Mouse (Mus musculus) heart, postnatal 36 days (tissue): ENCODE measurements around the gene Mrpl34. TPM values are rescaled to one million over a fixed set of nuclear protein-coding genes. Genes with fewer than 3 reads are reported as not detected.

ENCODE experiments used
- total RNA-seq, 2 experiments: library from RNA; stranded (reverse); gene quantifications; 2 replicates each; pipeline ENCODE4 v1.2.3; 2021

Mrpl34 gene
- total RNA-seq, 2 experiments from 2014 or later: 117 to 129 TPM

Other genes starting within 250 kb of the Mrpl34 start
- gene Myo9b, start 192.2 kb upstream of the Mrpl34 start, total RNA-seq: 10 to 100 TPM; 24.1 to 28.2 TPM
- 10 to 100 TPM; 27.4 to 29.9 TPM for gene Haus8, start 192.0 kb upstream of the Mrpl34 start, total RNA-seq
- gene Use1, start 98.1 kb upstream of the Mrpl34 start, total RNA-seq: 100 to 1,000 TPM; 148 to 149 TPM
- gene Ocel1, start 93.7 kb upstream of the Mrpl34 start, total RNA-seq: 10 to 100 TPM; 11.1 to 14.9 TPM
- gene Nr2f6, start 83.0 kb upstream of the Mrpl34 start, total RNA-seq: 10 to 100 TPM; 47.6 to 53.6 TPM
- gene Ushbp1, start 69.2 kb upstream of the Mrpl34 start, total RNA-seq: 10 to 100 TPM; 28.0 to 30.4 TPM
- gene Babam1, start 68.1 kb upstream of the Mrpl34 start, total RNA-seq: 10 to 100 TPM; 61.2 to 67.1 TPM
- gene Ankle1, start 58.9 kb upstream of the Mrpl34 start, total RNA-seq: under 1 TPM; 0.19 to 0.39 TPM
- gene Abhd8, start 1.3 kb upstream of the Mrpl34 start, total RNA-seq: 10 to 100 TPM; 26.2 to 29.9 TPM
- 10 to 100 TPM; 32.1 to 32.3 TPM for gene Dda1, start 4.2 kb downstream of the Mrpl34 start, total RNA-seq
- 10 to 100 TPM; 18.1 to 18.6 TPM for gene Ano8, start 21.0 kb downstream of the Mrpl34 start, total RNA-seq
- gene Gtpbp3, start 23.1 kb downstream of the Mrpl34 start, total RNA-seq: 10 to 100 TPM; 15.8 to 20.2 TPM
- 10 to 100 TPM; 24.5 to 26.0 TPM for gene Plvap, start 46.8 kb downstream of the Mrpl34 start, total RNA-seq
- gene Ccdc194, start 60.8 kb downstream of the Mrpl34 start, total RNA-seq: not detected
- 10 to 100 TPM; 17.1 to 32.9 TPM for gene Bst2, start 72.5 kb downstream of the Mrpl34 start, total RNA-seq
- 10 to 100 TPM; 27.8 to 32.9 TPM for gene Mvb12a, start 78.0 kb downstream of the Mrpl34 start, total RNA-seq
- under 1 TPM in 1 of 2 experiments, not detected in 1; 0.22 TPM for gene Tmem221, start 93.9 kb downstream of the Mrpl34 start, total RNA-seq
- under 1 TPM in 1 of 2 experiments, not detected in 1; 0.19 TPM for gene Nxnl1, start 101.6 kb downstream of the Mrpl34 start, total RNA-seq
- gene Slc27a1, start 103.9 kb downstream of the Mrpl34 start, total RNA-seq: 100 to 1,000 TPM; 171 to 223 TPM
- 10 to 100 TPM; 64.7 to 69.7 TPM for gene Pgls, start 127.2 kb downstream of the Mrpl34 start, total RNA-seq
- gene Fam129c, start 132.7 kb downstream of the Mrpl34 start, total RNA-seq: 1 to 10 TPM in 1 of 2 experiments, under 1 TPM in 1; 0.58 to 1.2 TPM
- 10 to 100 TPM; 40.2 to 45.2 TPM for gene Colgalt1, start 146.0 kb downstream of the Mrpl34 start, total RNA-seq
- under 1 TPM; 0.49 to 0.64 TPM for gene Unc13a, start 206.8 kb downstream of the Mrpl34 start, total RNA-seq
- gene Jak3, start 211.3 kb downstream of the Mrpl34 start, total RNA-seq: 1 to 10 TPM; 8.2 to 8.6 TPM
- 1 to 10 TPM; 3.8 to 4.7 TPM for gene Insl3, start 224.3 kb downstream of the Mrpl34 start, total RNA-seq
- gene B3gnt3, start 236.8 kb downstream of the Mrpl34 start, total RNA-seq: 1 to 10 TPM; 6.5 to 7.5 TPM